Mouse (Mus musculus) colon, adult 2 months (tissue): ENCODE results near the gene Dnajc15. TPM values are rescaled to one million over a fixed set of nuclear protein-coding genes. Genes with fewer than 3 reads are reported as not detected.

Experiments used
- polyA plus RNA-seq: library from polyadenylated mRNA; depleted of rRNA; stranded (reverse); fragments of >200 nt; gene quantifications from 2 replicates; pipeline ENCODE4 v1.2.3, GENCODE M21; 2012; rRNA removed

Dnajc15 gene
- polyA plus RNA-seq: 4.4 and 6.1 TPM in 2 replicates

DNA sequence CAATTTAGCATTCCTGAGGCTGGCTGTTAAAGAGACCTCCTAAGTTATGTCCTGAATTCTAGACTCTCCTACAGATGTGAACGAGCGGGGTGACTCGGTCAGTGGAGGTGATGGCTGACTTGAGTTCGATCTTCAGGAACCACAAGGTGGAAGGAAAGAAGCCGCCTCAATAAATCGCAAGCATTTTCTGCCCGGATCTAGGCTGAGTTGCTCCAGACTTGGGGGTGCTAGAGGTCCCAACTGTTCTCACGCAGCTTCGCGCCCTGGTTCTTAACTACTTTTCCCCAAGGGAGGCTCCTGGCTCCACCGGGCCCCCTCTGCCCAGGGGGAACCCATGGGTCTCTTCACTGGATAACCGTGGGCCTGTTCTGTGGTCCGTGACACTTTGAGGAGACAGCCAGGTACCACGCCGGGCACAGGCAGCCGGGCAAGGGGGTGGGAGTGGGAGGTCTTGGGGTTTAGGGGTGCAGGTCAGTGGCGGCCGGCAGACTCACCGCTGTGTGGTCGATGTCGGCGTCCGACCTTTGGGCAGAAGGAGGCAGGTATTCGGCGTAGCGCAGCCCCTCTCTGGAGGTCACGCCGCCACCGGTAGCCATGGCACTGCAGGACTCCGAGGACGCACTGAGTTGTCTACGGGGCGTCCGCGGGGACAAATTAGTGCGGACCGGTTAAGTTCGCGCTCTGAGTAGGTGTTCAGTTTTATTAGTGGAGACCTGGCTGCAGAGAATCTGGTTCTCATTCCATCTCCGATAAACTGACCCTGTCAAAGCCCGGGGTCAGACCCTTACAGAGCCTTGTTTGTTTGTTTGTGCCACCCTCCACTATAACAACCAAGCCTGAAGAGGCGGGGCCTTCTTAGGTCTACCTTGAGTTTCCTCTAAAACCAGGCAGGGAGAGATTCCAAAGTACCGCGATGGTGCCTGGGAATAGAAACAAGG, at the start of gene Dnajc15:
Gene Dnajc15, minus strand, starts transcription at position 822 of the 938 bp plus-strand sequence.

DNA sequence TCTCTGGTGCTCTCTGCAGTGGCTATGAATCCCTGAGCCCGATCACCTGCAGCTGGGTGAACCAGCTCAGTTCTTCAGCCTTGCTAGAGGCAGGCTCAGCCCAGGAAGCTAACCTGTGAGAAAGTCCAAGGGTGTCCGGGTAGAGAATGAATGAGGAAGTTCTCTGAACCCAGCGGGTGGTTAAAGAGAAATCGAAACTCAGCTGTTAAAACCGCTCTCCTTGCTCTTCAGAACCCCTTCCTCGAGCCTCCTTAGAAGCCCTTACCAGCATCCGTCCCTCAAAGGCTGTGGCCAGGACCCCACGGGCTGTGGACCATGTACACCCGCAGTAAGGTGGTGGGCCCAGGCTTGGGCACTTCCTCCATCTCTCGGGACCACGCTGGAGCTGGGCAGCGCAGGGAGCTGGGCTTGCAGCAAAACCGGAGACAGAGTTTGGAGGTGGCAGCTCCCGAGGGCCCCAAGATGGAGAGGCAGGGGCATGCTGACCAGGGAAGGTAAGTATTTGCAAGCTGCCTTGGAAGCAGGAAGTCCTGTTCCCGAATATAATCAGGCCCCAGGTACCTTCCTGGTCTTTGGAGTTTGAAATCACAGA, 29.3 kb upstream of the Dnajc15 start, which contains the start of gene Epsti1:
Gene Epsti1, plus strand, starts transcription at position 69 of the 592 bp plus-strand sequence.

Other genes with a start within 250 kb of the Dnajc15 start
- gene Epsti1, start 29.1 kb upstream of the Dnajc15 start, polyA plus RNA-seq: 14.6 and 15.5 TPM in 2 replicates
- gene Fam216b, start 213.9 kb upstream of the Dnajc15 start, polyA plus RNA-seq: not detected in 2 replicates